Mouse (Mus musculus) heart, adult 2 months (tissue): ENCODE results near the gene Ssh3. TPM values are rescaled to one million over a fixed set of nuclear protein-coding genes. Genes with fewer than 3 reads are reported as not detected.

Experiments used
- DNase-seq, 2 experiments: peaks; one replicate each; pipeline ENCODE4 v3.0.0; 2021
- H3K27ac ChIP-seq: fragments of 200-600 bp; 2 replicates; pipeline ENCODE4 v1.8.1; 2022
- H3K27me3 ChIP-seq: fragments of 200-500 bp; 2 replicates; pipeline ENCODE4 v1.6.1; 2012; ENCODE audit warnings: mild to moderate bottlenecking, low read length, inconsistent platforms, mixed read lengths; ENCODE audit not compliant: control insufficient read depth, insufficient read depth
- H3K36me3 ChIP-seq: fragments of 200-500 bp; 2 replicates; pipeline ENCODE4 v1.6.1; 2012; ENCODE audit warnings: low read length, inconsistent platforms; ENCODE audit not compliant: control insufficient read depth, insufficient read depth
- H3K4me1 ChIP-seq: fragments of 200-500 bp; 2 replicates; pipeline ENCODE4 v1.6.1; 2011; ENCODE audit warnings: low read length; ENCODE audit not compliant: control insufficient read depth, insufficient read depth
- H3K4me3 ChIP-seq: fragments of 200-600 bp; 2 replicates; pipeline ENCODE4 v1.8.1; 2022
- H3K79me2 ChIP-seq: fragments of 200-500 bp; replicated peaks from 2 replicates; pipeline ENCODE4 v1.6.1; 2012; ENCODE audit warnings: mild to moderate bottlenecking, inconsistent platforms, low read length, moderate library complexity, mixed read lengths; ENCODE audit not compliant: control insufficient read depth, insufficient read depth
- H3K9ac ChIP-seq: fragments of 200-500 bp; 2 replicates; pipeline ENCODE4 v1.6.1; 2012; ENCODE audit warnings: low read depth, mild to moderate bottlenecking, control low read depth, inconsistent platforms, low read length, mixed read lengths
- CTCF ChIP-seq: fragments of 200-600 bp; IDR thresholded peaks from 2 replicates; pipeline ENCODE4 v1.8.1; 2022; ENCODE audit warnings: antibody characterized with exemption, mild to moderate bottlenecking, moderate library complexity
- EP300 ChIP-seq: fragments of 200-500 bp; IDR thresholded peaks from 2 replicates; pipeline ENCODE4 v1.6.1; 2011; ENCODE audit warnings: low read depth, low read length, control low read depth; ENCODE audit not compliant: insufficient read depth
- POLR2A ChIP-seq: fragments of 200-500 bp; IDR thresholded peaks from 2 replicates; pipeline ENCODE4 v1.6.1; 2011; ENCODE audit warnings: mild to moderate bottlenecking, low read depth, low read length, control low read depth; ENCODE audit not compliant: insufficient read depth
- WGBS: fragments of 180-500 bp; shearing (Covaris S2); methylation state at CpG from one replicate; pipeline ENCODE4 v1.1.7; 2018; 5-methylcytosine and 5-hydroxymethylcytosine counted together
- intact Hi-C: fragments of 180-260 bp; cut with DNase I; formaldehyde crosslinking; loops from one replicate; pipeline ENCODE4 v1.15.1; 2025
- polyA plus RNA-seq: library from polyadenylated mRNA; depleted of rRNA; stranded (reverse); fragments of >200 nt; gene quantifications from 2 replicates; pipeline ENCODE4 v1.2.3, GENCODE M21; 2012
- total RNA-seq, 2 experiments: library from RNA; stranded (reverse); gene quantifications; 2 replicates each; pipeline ENCODE4 v1.2.3; 2021

The Ssh3 gene
- total and polyA plus RNA-seq, 3 experiments, result 6.7 to 15.9 (median 7.3) TPM

- intact Hi-C loops, result no loop called here
- H3K9ac ChIP-seq, result no peak overlapping the region
- peaks cover 4% of the 10 kb centered on the region; the same call in 1 of the 2 replicates for H3K79me2 ChIP-seq
- no peaks in the 10 kb centered on the region for H3K36me3 ChIP-seq
- DNase-seq, result peak; percentile 78 to 89
- TF ChIP-seq CTCF (no peak), POLR2A (0 out of 2 replicates have a peak, but pooled peaks have one; percentile 23), EP300 (0 out of 2 replicates have a peak, but pooled peaks have one; percentile 13)
- H3K4me1 ChIP-seq, result peaks cover 34% of the 10 kb centered on the region
- H3K27ac ChIP-seq, result peak overlapping the region; percentile 77
- WGBS, result 44% methylated on average over 14 of the region's 14 CpGs
- H3K4me3 ChIP-seq, result no peak overlapping the region
- H3K27me3 ChIP-seq, result no peaks in the 10 kb centered on the region
Observed at GRCm38 (mm10) chr19:4294381-4295097, 25.6 kb upstream of the Ssh3 start.

GRCm38 (mm10) chr19:4291161-4291560 is 22.2 kb upstream of the Ssh3 start:
- H3K27me3 ChIP-seq, result no peaks in the 10 kb centered on the region
- no peaks in the 10 kb centered on the region for H3K36me3 ChIP-seq
- TF ChIP-seq CTCF (no peak), EP300 (no peak), POLR2A (no peak)
- H3K4me3 ChIP-seq, result no peak overlapping the region
- intact Hi-C loops, result no loop called here
- H3K79me2 ChIP-seq, result no peaks in the 10 kb centered on the region; the same call in 1 of the 2 replicates
- H3K4me1 ChIP-seq, result peaks cover 17% of the 10 kb centered on the region
- H3K27ac ChIP-seq, result no peak overlapping the region
- no peak for DNase-seq
- H3K9ac ChIP-seq, result no peak overlapping the region
- WGBS, result 85% methylated on average over 11 of the region's 11 CpGs

- intact Hi-C loops, result no loop called here
- no peak for DNase-seq
- TF ChIP-seq CTCF, result no peak
- TF ChIP-seq POLR2A, result no peak
- TF ChIP-seq EP300, result no peak
Observed at GRCm38 (mm10) chr19:4290749-4291148, 21.8 kb upstream of the Ssh3 start.

DNA sequence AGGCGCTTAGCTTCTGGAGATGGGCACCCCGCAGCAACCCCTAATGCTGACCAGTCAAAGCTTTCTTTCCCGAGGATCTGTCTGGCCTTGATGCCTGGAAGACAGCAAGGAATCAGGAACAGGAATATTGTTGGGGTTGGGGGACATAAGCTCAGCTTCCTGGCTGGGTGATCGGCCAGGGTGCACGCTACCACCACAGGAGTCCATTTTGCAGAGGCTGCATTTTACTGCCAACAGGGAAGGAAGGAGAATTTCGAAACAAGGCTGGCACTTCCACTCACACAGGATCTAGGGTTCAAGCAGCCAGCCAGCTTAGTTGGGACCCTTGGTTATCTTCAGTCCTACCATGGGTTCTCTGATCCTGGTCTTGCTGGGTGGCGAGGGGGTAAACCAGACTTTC is 14.7 kb upstream of the Ssh3 start:
- 45% methylated on average over 7 of the region's 7 CpGs for WGBS
- no peaks in the 10 kb centered on the region for H3K36me3 ChIP-seq
- no peak for TF ChIP-seq CTCF
- TF ChIP-seq POLR2A, result no peak
- TF ChIP-seq EP300, result no peak
- peaks cover 2% of the 10 kb centered on the region; the same call in 1 of the 2 replicates for H3K4me1 ChIP-seq
- no peaks in the 10 kb centered on the region for H3K79me2 ChIP-seq
- no peak overlapping the region for H3K27ac ChIP-seq
- intact Hi-C loops, result loop anchor here (1.0 to 2.0 kb wide), 2 partner anchors 23 to 27 kb away; partner anchors contain the start of gene Grk2
- H3K4me3 ChIP-seq, result no peak overlapping the region
- H3K27me3 ChIP-seq, result no peaks in the 10 kb centered on the region
- H3K9ac ChIP-seq, result no peak overlapping the region
- no peak for DNase-seq

More at GRCm38 (mm10) chr19:4290749-4291148, 21.8 kb upstream of the Ssh3 start:
- no peak overlapping the region for H3K27ac ChIP-seq
- H3K79me2 ChIP-seq, result no peaks in the 10 kb centered on the region; the same call in 1 of the 2 replicates
- H3K9ac ChIP-seq, result no peak overlapping the region
- peaks cover 17% of the 10 kb centered on the region for H3K4me1 ChIP-seq
- H3K4me3 ChIP-seq, result no peak overlapping the region
- no peaks in the 10 kb centered on the region for H3K27me3 ChIP-seq
- H3K36me3 ChIP-seq, result no peaks in the 10 kb centered on the region
- 88% methylated on average over 15 of the region's 15 CpGs for WGBS

- Histone ChIP-seq H3K9ac (peak within 1 kb of the TSS; percentile 62), H3K27me3 (no peaks in the 10 kb centered on the region), H3K4me1 (peaks cover 2% of the 10 kb centered on the region; the same call in 1 of the 2 replicates), H3K4me3 (peak within 1 kb of the TSS; percentile 58), H3K36me3 (no peaks in the 10 kb centered on the region), H3K27ac (peak within 1 kb of the TSS; percentile 45), H3K79me2 (no peaks in the 10 kb centered on the region)
- intact Hi-C loops, result loop anchor here (1.0 to 2.0 kb wide), 2 partner anchors 23 to 26 kb away; partner anchors contain the start of gene Grk2
- TF ChIP-seq EP300 (no peak), CTCF (peak; percentile 88), POLR2A (no peak)
- peak; percentile 89 for DNase-seq
- under 1% methylated on average over 48 of the region's 50 CpGs for WGBS
Observed at GRCm38 (mm10) chr19:4282898-4283553, 14.0 kb upstream of the Ssh3 start, which contains the start of gene Ankrd13d. Gene Ankrd13d (minus strand): TSS chr19:4283137.
